Mouse (Mus musculus) erythroblast, adult 5-6 weeks (primary cell): ENCODE measurements around the gene Fgfr2. TPM values are rescaled to one million over a fixed set of nuclear protein-coding genes. Genes with fewer than 3 reads are reported as not detected.
"Not testable (repeated sequence)": the region's sequence is repeated elsewhere in the genome, so short reads cannot be mapped to it uniquely, and the experiment has no call there.

Experiments
- ATAC-seq: replicated peaks from 2 replicates; pipeline ENCODE4 v1.8.0; 2016; ENCODE audit warnings: moderate number of reproducible peaks, mild to moderate bottlenecking, moderate TSS enrichment, inconsistent platforms; ENCODE audit not compliant: poor library complexity, low FRiP score, severe bottlenecking
- total RNA-seq, 2 experiments: library from RNA; stranded (forward) in 1 of 2; stranded (reverse) in 1 of 2; fragments of 150-400 nt in 1 of 2; fragments of 200-764, 138-1000 nt in 1 of 2; gene quantifications; 2 replicates each; pipeline versions ENCODE4 v1.2.3 to v1.2.4; 2015 to 2017; ENCODE audit warnings: low replicate concordance in 2 of 2

Gene Fgfr2
- total RNA-seq, 2 experiments from 2014 or later: 4.8 TPM; not detected in 1

DNA sequence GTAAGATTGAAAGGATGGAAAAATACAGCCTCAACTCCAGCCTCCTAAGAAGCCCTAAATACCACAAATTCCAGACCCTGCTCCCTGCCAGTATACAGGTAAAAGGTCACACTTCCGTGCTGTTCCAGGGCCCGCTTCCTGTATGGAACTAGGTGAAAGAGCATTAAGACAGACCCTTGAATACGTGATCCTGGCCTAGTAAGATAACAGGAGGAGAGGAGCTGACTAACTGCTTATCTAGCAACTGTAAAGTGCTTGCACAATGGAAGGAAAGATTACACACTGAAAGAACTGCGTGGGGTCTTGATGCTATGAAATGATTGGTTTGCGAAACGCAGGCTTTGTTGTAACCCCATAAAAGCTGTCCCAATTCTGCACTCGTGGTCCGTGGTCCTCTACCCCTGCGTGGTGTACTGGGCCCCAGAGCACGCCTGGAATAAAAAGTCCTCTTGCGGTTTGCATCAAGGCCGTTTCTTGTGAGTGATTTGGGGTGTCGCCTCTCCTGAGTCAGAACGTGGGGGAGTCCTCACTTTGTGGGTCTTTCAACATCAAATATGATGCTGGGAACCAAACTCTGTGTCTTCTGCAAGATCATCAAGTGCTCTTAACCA is 2602.2 kb downstream of the Fgfr2 start:
- ATAC-seq: no peak

DNA sequence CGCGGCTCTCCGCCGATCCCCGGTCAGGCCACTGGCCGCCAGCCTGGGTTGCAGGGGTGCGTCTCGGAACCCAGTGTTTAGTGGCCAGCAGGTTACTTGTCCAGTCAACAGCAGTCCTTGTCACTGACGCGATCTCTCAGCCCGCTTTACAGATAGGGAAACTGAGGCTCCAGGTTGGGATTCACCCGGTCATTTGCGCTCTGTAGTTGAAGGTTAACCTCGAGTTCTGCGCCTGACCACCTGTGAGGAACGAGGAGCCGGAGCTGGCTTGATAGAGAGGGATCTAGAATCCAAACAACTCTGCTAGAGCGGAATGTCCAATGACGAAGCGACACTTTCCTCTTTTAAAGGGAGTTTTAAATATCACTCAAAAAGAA is 2603.1 kb downstream of the Fgfr2 start, which contains the start of gene Ate1:
TSS of gene Ate1 (minus strand) at position 321 of the 377 bp plus-strand sequence.
- no peak for ATAC-seq

DNA sequence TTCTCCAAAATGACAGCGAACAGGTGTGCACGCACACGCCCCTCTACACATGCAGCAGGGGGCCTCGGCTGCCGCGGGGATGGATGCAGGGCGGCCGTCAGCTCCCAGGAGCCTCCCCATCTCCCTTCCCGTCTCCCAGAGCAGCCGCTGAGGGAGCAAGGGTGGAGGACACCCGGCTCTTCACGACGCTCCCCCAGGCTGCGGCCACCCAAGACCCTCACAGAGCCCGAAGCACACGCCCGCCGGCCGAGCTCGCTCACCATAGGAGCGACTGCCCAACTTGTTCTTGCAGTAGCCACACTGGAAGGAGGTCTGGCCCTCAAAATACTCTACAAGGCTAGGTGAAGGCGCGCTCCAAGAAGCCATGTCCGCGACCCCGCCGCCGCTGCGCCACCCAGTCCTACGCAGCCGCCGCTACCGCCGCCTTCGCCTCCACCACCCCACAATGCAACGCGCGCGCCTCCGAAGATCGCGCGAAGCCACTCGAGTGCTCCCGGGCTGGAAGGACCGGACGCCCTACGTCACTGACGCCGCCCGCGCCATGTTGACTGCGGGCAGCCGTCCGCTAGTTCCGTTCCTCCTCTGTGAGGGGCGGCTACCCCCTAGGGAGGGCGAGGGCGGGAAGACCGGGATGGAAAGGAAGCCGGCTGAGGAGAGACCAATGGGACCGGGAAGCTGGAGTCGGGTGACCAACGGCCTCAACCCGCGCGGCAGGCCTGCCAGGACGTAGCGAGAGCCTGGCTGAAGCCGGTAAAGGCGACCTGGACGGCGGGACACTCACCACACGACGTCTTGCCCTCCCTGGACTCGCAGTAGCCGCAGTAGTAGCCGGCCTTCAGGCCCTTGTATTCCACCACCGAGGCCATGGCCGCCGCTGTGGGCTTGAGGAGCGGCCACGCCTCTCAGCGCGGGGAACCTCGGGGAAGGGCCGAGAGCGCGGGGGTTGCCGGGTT is 2603.8 kb downstream of the Fgfr2 start:
- peak; percentile 96 for ATAC-seq

DNA sequence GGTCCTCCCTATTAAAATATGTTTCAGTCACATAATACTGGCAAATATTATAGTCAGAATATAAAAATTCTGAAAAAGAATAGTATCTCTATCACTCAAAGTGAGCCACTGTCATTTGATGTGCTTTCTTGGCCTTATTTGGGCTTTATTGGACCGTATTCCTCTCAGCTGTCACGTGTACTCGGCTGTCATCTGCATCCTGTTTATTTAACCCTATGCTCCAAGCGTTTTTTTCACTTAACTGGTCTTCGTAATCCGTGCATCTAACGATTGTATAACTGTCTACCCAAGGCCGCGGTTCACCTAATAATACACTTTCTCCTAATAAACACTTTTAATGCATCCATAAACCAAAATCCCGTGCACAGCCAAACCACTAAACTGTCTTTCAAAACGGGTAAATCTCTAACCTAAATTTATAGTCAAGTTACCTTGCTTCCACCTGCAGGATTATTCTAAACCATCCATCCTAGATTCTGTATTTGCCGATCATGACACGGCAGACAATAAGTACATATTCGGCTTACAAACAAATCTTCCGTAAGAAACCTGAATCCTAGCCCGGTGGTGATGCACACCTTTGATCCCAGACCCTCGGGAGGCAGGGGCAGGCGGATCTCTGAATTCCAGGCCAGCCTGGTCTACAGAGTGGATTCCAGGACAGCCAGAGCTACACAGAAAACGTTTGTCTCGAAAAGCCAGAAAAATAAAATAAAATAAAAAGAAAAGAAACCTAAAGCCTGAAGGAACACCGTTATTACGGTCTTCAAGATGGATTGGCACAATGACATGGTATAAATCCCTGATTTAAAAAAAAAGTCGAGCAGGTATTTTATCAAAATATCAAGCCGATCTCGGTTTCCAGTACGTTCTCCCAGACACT is 2604.7 kb downstream of the Fgfr2 start:
- ATAC-seq: no peak

DNA sequence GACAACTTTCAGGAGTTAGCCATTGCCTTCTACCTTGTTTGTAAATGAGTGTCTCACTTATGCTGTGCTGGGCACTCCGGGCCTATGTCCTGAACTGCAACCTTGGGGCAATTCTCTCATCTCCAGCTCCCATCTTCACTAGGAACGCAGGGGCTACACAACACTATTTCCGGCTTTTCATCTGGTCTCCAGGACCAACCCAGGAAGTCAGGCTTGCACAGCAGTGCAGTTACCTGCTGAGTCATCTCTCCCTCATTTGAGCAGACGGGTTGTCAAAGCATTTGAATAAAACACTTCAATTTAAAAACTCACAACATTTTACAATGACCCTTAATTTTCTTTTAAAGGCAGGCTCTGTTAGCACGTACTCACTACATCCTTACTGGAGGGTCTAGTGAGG is 2612.9 kb downstream of the Fgfr2 start:
- no peak for ATAC-seq

DNA sequence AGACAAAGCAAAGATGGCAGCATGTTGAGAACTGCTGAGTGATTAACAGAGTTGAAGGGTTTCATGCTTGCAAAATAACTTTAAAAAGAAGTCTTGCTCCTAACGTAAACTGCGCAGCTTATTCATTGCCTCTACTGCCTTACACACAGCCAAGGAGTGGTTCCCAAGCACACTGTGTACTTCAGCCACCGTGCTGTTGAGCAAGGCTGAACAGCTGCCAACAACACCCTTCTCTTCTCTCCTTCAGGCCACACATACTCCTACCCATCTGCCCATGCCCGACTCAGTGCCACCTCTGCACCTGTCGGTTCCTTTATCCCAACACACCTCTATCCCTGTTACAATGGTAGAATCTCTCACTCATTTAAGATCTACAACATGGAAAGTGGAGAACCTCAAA is 2620.1 kb downstream of the Fgfr2 start:
- no peak for ATAC-seq

DNA sequence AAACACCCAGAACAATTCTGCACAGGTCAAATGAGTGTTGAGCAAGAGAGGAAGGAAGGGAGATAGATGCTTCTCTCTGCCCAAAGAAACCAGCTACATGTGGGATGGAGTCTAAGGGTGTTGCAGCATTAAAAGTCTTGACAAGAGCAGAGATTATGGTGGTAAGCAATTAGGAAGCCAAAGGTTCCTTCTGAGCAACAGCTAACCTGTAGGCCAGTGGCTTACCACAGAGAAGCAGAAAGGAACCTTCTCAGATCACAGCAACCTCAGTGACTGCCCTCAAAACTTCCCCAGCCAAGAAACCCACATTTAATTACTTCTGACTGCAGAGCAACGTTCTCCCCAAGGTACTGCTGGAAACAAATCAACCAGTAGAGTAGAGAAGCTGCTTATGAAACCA is 2621.7 kb downstream of the Fgfr2 start:
- no peak for ATAC-seq

DNA sequence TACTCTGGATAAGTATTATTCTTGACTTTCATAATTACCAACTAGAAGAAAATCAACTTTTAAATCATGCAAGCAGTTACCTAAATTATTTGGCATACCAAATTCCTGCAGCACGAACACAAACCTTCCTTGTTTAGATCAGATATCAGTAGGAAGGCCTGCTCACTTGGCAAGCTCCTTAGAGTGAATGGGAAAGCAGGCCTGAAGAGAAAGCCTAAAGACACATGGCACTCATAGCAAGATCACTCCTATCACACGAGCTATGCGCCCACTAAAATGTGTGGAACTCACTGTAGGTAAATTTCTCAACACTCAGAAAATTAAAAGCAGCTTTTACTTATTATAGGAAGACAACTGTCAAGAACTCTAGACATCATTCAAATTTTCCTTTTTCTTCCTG is 2629.8 kb downstream of the Fgfr2 start:
- ATAC-seq: no peak

DNA sequence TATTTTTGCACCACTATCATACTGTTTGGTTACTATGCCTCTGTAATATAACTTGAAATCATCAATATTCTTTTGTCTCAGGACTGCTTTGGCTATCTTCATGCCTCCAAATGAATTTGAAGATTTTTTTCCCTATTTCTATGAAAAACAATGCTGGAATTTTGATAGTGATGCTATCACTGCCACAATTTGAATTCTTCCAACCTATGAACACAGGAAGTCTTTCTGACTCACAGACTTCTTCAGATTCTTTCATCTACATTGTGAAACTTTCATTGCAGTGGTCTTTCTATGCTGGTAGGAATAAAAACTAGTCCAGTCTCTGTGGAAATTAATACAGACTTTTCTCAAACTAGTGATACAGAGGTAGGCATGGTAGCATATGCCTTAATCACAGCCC is 2631.1 kb downstream of the Fgfr2 start:
- no peak for ATAC-seq

DNA sequence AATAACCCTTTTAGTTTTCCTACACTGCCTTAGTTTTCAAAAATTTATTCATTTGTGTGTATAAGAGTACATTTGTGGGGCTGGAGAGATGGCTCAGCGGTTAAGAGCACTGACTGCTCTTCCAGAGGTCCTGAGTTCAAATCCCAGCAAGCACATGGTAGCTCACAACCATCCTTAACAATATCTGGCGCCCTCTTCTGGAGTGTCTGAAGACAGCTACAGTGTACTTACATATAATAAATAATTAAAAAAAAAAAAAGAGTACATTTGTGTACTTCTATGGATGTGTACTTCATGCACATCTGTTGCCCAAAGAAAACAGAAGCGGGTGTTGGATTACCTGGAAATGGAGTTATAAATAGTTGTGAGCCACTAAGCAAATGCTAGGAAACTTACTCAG is 2644.1 kb downstream of the Fgfr2 start:
- ATAC-seq: not testable (repeated sequence)

DNA sequence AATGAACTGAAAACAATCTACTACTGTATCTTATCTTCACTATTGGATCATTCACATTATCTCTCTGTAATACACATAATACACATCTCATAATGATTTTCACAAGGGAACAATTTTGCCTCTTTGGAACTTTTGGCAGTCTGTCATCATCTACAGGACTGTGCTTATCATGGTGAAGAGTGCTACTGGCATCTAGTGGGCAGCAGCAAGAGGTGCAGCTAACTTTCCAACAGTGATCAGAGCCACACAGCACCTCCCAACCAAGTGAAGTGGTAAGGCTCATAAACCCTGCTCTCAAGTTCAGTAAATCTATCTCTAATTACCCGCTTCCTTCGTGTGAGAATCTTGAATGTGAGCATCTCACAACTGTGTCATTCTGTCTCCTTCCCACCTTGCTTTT is 2647.2 kb downstream of the Fgfr2 start:
- 0 out of 2 replicates have a peak, but pooled peaks have one; percentile 61 for ATAC-seq

DNA sequence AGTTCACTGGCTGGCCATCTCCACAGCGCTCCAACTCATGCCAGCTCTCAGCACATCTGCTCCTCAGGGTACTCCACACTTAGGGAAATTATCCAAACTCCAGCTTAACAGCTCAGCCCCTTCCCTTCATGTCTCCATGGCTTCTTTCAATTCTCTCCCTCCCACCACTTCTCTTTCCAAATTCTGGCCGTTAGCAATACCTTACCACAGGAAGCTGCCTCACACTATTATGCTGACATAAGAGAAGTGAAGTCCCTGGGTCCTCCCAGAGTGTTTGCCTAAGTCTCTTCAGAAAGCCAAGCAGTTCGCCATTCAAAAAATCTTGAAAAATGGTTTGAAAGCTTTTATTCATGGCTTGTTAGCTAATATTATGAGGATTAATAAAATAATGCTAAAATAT is 2649.3 kb downstream of the Fgfr2 start:
- ATAC-seq: no peak

DNA sequence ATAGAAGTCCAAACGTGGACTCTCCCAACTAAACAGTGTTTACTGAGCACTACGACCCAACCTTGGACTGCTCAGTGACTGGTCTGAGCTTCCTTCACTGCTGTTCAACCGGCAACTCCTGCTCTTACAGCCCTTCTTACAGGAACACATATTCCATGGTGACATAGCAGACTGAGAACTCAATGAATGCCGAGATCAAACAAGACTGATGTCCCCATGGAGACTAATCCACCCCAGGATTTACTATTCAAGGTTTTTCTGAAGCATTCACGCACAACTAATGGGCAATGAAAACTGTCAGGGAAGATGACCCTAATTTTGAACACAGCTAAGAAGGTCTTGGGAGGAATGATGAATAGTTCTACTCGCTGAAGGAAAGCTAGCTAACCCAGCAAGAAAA is 2650.5 kb downstream of the Fgfr2 start:
- ATAC-seq: no peak

DNA sequence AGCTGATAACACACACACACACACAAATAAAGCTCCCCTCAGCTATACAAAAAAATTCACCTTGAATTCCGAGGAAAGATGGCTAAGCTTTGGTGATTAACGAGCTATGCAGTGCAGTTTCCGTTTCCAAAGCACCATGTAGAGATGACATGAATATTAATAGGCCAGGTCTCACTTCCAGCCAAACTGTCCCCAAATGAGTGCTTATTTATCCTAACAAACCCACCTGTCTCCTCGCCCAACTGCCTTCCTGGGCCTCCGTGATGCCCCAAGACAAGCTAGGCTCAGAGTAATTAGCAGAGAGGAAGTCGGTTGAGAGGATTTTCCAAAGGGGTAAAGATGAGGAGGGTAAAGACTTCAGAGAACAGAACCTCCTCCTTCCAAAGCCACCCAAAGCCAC is 2652.1 kb downstream of the Fgfr2 start:
- no peak for ATAC-seq

DNA sequence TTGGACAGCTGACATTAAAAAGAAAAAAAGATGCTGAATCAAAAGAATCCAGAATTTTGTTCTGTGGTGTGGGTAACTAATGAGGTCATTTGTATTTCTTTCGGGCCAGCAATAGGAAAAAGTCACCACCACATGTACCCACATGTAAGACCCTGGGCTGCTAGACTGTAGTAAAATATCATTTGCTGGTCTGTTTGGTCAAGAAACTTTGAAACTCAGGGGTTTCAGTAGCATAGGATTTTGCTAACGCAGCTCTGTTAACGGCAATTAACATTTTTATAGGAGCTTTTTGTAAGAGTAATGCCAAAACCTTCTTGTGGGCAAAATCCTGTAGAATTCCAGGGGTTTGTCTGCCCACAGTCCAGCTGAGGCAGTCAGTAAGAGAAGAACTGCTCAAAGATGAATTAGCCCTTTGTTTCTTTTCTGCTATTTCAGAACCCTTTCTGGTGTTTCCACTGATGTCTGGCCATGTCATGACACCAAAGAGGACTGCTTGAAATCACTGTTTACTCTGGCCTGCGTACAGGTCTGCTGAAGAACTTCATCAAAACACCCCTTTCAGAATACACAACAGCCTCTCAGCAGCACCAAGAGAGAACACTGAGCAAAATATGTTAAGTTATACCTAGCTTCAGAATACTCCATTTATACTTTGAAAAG is 2667.4 kb downstream of the Fgfr2 start:
- no peak for ATAC-seq

DNA sequence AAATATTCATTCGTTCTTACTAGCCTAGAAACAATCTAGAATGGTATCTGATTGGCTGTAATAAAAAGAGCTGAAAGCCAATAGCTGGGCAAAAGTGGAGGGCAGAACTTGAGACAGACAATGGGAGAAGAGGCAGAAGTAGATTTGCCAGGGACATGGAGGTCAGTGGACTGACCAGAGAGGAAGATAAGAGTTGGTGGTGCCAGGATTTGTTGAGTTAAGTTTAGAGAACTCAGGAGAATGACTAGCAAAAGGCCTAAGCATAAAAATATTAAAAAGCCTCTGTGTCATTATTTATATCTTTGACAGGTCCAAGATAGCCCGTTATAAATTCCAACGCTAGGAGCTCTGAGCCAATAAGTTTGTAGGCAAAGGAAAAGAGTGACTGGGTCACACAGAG is 2668.9 kb downstream of the Fgfr2 start:
- ATAC-seq: no peak

DNA sequence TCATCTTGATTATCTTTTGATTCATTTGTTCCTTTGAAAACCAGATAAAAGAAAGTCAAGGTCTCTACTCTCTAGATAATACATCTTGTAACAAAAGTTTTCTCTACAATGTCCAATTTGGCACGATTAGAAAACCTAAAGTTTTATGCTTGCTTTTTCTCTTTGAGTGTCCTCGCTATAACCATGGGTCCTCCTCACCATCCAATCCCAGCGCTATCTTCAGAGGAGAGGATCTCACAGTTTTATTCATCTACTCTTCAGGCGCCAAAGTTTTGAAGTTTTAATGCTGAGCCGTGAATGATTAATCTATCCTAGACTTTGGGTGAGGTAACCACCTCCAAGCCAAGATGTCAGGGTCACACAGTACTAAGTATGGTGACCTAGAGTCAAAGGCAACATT is 2687.4 kb downstream of the Fgfr2 start:
- no peak for ATAC-seq

DNA sequence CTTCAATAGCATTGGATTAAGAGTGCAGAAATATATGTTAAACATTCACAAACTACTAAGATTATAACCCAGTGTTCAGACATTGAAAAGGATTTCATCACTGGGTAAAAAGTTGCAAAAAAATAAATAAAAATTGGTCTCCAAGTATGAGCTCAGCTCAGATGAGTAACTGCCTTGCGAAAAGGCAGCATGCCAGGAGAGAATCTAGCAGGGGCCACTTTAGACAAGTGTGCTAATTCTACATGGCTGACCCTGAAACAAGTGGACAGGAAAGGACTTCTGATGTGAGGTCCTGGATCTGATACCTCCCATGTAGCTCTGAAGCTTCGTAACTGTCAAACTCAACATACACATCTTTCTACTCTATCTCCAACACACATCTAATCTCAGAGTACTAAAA is 2691.0 kb downstream of the Fgfr2 start:
- no peak for ATAC-seq

DNA sequence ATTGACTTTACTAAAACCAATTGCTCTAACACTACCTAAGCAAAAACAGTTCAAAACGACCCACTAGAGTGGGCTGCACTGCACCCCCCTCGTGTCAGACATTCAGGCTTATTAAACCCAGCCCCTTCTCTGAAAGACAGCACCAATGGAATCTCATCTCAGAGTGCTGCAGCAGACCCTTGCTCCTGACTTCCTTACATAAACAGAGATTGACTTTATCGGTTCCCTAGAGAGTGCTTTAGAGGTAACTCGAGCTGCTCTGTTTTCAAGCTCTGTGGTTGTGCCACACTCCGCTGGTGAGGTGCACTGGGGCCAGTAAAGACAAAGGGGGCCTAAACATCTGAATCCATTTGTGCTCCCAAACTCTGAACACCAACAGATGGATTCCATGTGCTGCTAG is 2696.6 kb downstream of the Fgfr2 start:
- no peak for ATAC-seq

DNA sequence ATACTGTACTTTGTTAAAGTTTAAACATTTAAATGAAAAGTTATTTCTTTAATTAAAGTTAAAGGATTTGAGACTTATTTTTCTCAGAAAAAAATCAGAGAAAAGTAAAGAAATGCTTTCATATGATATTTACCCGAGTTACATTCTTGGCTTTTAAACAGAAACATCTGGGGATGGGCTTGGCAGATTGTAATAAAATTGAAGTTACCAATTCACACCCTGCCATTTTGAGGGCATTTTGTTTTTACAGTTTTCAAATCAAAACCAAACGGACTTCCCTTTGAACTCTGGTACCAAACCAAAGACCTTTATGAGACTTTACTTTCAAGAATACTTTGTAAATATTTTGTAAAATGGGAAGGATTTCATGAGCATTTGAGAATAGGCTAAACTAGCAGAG is 2697.2 kb downstream of the Fgfr2 start:
- no peak for ATAC-seq
